Mouse (Mus musculus) brain, embryonic 14.5 days (tissue): ENCODE measurements at regions not wholly inside any gene's neighbourhood (a gene's known extent, or its start where the extent isn't known, plus 50 kb on each side); places are given as distances from the start of the nearest gene placed in this dataset.

Source experiments
- CTCF ChIP-seq: fragments of 200-500 bp; IDR thresholded peaks from 2 replicates; pipeline ENCODE4 v1.5.1; 2012; ENCODE audit warnings: inconsistent platforms, mild to moderate bottlenecking, moderate library complexity, borderline replicate concordance; ENCODE audit not compliant: insufficient read depth, insufficient read length; ENCODE audit errors: extremely low read depth
- POLR2A ChIP-seq: fragments of 200-500 bp; IDR thresholded peaks from 2 replicates; pipeline ENCODE4 v1.6.1; 2012; ENCODE audit warnings: mild to moderate bottlenecking, inconsistent platforms, borderline replicate concordance; ENCODE audit not compliant: poor library complexity, insufficient read depth, insufficient read length, severe bottlenecking; ENCODE audit errors: extremely low read depth

GRCm38 (mm10) chr16:76085363-76085762, 63.3 kb upstream of the Samsn1 start:
- TF ChIP-seq POLR2A = no peak
- TF ChIP-seq CTCF = no peak
